Mouse (Mus musculus) v-Abl transformed pro-B cells (cell line): ENCODE measurements at regions not wholly inside any gene's neighbourhood (a gene's known extent, or its start where the extent isn't known, plus 50 kb on each side); places are given as distances from the start of the nearest gene placed in this dataset.

Experiments used
- in situ Hi-C, 2 experiments: fragments of 400-800 bp; cut with MboI; formaldehyde crosslinking; loops; one replicate each; pipeline ENCODE4 v1.15.1; 2025; ENCODE audit not compliant: unreplicated experiment in 2 of 2

- in situ Hi-C loops: no loop called here
These were observed 50.8 kb upstream of the Elk3 start for GRCm38 (mm10) chr10:93361654-93362195.

DNA sequence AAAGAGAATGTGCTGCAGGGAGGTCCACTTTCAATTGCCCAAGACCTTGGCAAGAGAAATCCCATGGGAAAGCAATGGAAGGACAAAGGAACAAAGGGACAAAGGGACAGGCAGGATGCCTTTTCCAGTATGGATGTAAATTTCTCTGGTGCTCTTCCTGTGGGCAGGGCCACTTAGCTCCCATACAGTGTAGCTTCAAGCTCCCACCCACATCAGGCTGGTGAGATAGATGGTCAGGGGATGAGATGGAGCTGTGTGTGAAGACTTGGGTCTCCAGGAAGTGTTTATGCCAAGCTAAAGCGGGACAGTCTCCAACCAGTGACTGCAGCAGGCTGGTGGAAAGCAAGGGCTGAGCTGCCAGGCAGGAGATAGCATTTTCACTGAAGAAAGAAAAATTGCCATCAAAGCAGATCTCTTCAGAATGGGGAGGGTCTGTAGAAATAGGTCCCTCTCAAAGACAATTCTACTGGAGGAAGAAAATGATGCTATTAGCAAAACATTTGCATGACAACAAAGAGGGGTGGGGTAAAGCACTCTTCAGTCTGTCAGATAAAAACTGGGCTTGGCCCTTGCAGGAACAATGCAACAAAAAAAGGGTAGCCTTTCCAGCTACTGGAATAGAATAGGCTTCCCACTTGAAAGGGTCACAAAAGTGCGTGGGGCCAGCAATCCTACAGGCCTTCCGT lies 53.3 kb upstream of the Elk3 start:
- in situ Hi-C loops: no loop called here

- in situ Hi-C loops: loop anchor here in 1 of 2 experiments (5.0 kb wide), 1 partner anchor 52 kb away; no protein-coding TSS in a partner anchor
These were observed 53.9 kb upstream of the Elk3 start for GRCm38 (mm10) chr10:93364881-93365280.

DNA sequence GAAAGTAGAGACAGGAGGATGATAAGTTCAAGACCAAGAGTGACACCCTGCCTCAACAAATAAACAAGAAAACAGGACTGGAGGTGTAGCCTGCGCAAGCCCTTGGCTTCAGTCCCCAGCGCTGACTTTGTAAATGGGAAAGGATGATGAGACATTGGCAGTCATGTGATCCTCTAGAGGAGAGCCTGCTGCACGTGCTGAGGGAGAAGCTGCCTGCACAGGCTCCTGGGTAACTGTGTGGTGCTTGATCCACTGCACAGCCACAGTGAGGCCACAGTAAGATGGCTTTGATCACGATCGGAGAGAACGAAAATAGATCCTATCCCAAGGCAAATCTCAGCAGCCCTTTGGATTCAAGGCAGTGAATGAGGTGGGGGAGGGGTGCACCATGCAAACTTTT lies 54.4 kb upstream of the Elk3 start:
- in situ Hi-C loops: loop anchor here in 1 of 2 experiments (5.0 kb wide), 1 partner anchor 52 kb away; no protein-coding TSS in a partner anchor

- in situ Hi-C loops: loop anchor here in 1 of 2 experiments (5.0 kb wide), 1 partner anchor 51 kb away; no protein-coding TSS in a partner anchor
These were observed 54.9 kb upstream of the Elk3 start for GRCm38 (mm10) chr10:93365824-93366223.

DNA sequence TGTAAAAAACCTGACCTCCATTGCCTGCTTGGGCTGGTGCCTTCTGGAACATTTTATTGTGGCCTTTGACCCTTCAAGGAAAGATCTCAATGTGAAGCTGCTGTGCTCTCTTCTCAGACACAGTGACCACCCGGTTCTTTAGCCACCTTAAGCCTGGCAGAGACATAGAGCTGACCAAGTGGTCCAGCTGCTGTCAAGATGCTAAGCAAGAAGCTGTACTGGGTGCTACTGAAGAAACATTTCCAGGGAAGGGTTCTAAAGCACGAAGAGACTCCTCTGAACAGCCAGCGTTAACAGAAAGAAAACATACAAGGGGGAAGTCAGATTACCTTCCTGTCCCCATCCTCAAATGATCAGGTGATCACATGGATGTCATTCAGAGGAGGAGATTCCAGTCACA lies 58.8 kb upstream of the Elk3 start:
- in situ Hi-C loops: loop anchor here (5.0 kb wide), 2 partner anchors 38 to 48 kb away; no protein-coding TSS in a partner anchor

- in situ Hi-C loops: loop anchor here in 1 of 2 experiments (5.0 kb wide), 1 partner anchor 37 kb away; no protein-coding TSS in a partner anchor
These were observed 59.4 kb upstream of the Elk3 start for GRCm38 (mm10) chr10:93370331-93370730.

DNA sequence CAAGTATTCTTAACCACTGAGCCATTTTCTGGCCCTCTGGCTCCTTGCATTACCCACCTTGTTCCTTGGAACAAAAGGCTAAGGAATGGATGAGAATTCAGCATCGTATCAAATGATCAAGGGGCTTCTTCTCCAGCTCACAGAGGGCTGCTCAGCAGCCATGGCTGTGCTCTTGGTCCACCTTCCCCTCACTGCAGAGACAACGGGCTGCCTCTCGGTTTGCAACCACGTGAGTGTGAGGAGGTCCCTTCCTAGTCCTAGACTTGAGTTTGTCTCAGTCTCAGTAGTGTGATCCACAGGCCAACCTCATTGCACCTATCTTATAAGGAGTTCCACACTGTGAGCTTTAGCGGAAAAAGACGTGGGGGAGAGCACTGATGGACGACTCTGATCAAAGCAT lies 61.3 kb upstream of the Elk3 start:
- in situ Hi-C loops: loop anchor here in 1 of 2 experiments (5.0 kb wide), 1 partner anchor 35 kb away; no protein-coding TSS in a partner anchor

DNA sequence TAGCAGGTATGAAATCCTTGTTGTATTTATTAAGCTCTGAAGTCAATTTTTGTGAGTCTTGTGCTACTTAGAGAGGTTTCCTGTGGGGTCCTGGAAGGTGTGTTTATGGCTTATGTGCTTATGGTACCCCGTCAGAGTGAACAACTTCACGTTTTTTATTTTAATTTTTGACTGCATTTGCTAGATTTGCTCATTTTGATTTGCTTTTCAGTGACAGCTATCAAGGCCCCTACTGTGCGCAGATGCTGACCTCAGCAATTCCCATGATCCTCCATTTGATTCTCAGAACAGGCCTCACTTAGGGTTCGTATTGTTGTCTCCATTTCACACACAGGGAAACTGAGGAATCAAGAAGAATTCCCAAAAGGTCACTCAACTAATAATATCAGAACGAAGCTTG lies 62.3 kb upstream of the Elk3 start:
- in situ Hi-C loops: loop anchor here in 1 of 2 experiments (5.0 kb wide), 1 partner anchor 34 kb away; no protein-coding TSS in a partner anchor

- in situ Hi-C loops: loop anchor here in 1 of 2 experiments (5.0 kb wide), 1 partner anchor 33 kb away; no protein-coding TSS in a partner anchor
These were observed 63.2 kb upstream of the Elk3 start for GRCm38 (mm10) chr10:93373954-93374689.

DNA sequence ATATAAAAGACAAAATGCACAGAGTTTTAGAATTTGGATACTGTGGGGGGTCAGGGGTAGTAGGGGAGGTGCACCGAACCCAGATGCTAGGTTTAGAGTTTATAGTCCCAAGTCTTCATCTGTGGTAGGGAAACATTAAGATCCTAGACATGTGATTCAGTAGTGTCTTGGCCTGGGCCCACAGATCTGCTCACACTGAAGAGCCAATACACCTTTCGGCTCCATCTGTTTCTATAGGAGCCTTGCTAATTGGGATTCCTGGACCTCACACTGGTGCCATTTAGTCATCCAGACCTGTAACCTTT lies 63.7 kb upstream of the Elk3 start:
- in situ Hi-C loops: loop anchor here in 1 of 2 experiments (5.0 kb wide), 1 partner anchor 33 kb away; no protein-coding TSS in a partner anchor

GRCm38 (mm10) chr10:93375007-93375711 lies 64.2 kb upstream of the Elk3 start:
- in situ Hi-C loops: no loop called here

GRCm38 (mm10) chr10:93375771-93376170 lies 64.8 kb upstream of the Elk3 start:
- in situ Hi-C loops: no loop called here

DNA sequence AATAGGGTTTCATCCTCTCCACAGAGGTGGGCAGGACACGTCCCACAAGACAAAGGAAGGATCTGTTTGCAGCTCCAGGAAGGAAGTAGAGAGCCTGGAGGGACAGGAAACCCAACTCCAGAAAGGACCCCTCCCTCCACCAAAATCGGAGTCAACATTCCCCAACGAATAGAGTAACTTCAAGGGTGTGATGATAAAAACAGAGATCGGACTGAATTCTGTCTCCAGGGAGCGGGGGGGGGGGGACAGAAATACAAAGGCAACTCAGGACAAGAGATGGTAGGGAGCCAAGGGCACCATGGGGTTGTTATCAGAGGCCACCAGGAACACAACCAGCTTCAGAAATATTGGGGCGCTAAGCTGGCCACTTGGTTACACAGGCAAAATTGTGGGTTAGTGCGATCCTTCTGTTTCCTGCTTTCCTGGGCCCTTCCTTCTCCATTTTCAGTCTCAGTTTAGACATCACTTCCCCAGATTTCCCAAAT lies 65.6 kb upstream of the Elk3 start:
- in situ Hi-C loops: no loop called here

- in situ Hi-C loops: no loop called here
These were observed 63.9 kb upstream of the Lta4h start for GRCm38 (mm10) chr10:93389276-93389675.

- in situ Hi-C loops: no loop called here
These were observed 61.9 kb upstream of the Lta4h start for GRCm38 (mm10) chr10:93391296-93391695.

- in situ Hi-C loops: no loop called here
These were observed 59.3 kb upstream of the Lta4h start for GRCm38 (mm10) chr10:93393902-93394301.

- in situ Hi-C loops: no loop called here
These were observed 55.5 kb upstream of the Lta4h start for GRCm38 (mm10) chr10:93397711-93398110.

GRCm38 (mm10) chr10:93398531-93399320 lies 54.5 kb upstream of the Lta4h start:
- in situ Hi-C loops: no loop called here
